Comparison of ENCODE assay signal across 8 mouse cellular contexts in the genomic region with DNA sequence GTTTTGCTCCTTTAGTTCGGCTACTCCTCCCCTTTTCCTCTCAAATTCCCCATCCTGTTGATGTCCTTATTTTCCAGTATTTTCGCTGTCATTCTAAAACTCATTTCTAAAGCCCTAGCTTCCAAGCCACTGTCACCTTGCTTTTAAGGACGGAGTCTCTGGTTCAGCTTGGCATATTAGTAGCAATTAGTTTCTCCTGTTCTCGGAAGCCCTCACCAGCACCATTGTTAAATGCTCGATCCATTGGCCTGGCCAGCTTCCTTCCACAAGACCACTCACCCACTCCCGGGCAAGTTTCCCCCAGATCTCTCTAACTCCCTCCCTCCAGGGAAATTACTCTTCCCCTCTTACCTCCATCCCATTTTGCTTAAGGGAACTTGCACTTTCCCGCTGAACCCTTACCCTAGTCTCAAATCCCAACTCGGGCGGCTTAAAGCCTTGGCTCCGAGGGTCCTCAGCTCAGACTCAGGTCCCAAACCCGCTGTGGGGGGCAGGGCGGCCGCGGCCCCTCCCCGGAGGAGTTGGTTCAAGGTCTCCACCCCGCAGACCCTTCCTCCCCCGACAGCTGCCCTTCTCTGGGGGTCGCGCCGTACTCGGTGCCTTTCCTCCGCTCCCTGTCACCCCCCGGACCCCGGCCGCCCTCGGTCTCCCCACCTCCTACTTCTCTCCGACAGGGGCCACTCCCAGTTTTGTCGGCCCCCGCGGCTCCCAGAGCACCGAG. TPM values are rescaled to one million over a fixed set of nuclear protein-coding genes. Genes with fewer than 3 reads are reported as not detected.
A peak's percentile ranks its signal among the peaks of the same experiment; 100 is the strongest.
DNase-seq lines count a peak whose midpoint lies in the region; ATAC-seq and TF ChIP-seq lines count a peak whose summit lies in the region.

No protein-coding gene starts in this region.

- 2% methylated on average over 28 of the region's 31 CpGs for WGBS in heart, embryonic 12.5 days
- WGBS in limb, embryonic 11.5 days, result 2% methylated on average over 31 of the region's 31 CpGs

- H3K4me2 ChIP-seq in heart, embryonic 12.5 days, result peak overlapping the region; percentile 72
- H3K4me2 ChIP-seq in limb, embryonic 11.5 days (ENCODE audit: low read depth, severe bottlenecking), result peak overlapping the region; percentile 71
- H3K4me2 ChIP-seq in myocyte (ENCODE audit: low read depth), result peak overlapping the region; percentile 85

- H3K9ac ChIP-seq in ES-Bruce4 (ENCODE audit: low read depth, poor library complexity, severe bottlenecking), result peak overlapping the region; percentile 94
- peak overlapping the region; percentile 89 for H3K9ac ChIP-seq in heart, embryonic 12.5 days
- H3K9ac ChIP-seq in limb, embryonic 11.5 days (ENCODE audit: low read length), result peak overlapping the region; percentile 76

- no peak for TF ChIP-seq EP300 in ES-Bruce4 (IDR thresholded peaks at IDR 0.05; ENCODE audit: insufficient read depth, low read depth, low read length)

- peak; percentile 18 for DNase-seq in gastrocnemius, adult 18-20 months (ENCODE audit: low spot score)
- no peak for DNase-seq in gastrocnemius, postnatal 10 days
- peak; percentile 44 for DNase-seq in embryo, embryonic 10 days (ENCODE audit: low spot score)
- peak; percentile 61 for DNase-seq in limb, embryonic 11.5 days (ENCODE audit: low spot score)
- DNase-seq in c-Kit-positive CD71-positive TER-119-positive erythroid progenitor cells, embryonic 14.5 days (ENCODE audit: low spot score), result no peak

- H3K27me3 ChIP-seq in ES-Bruce4 (ENCODE audit: control insufficient read depth, insufficient read depth, low read length, poor library complexity, severe bottlenecking) (no peaks in the 10 kb centered on the region), myocyte (ENCODE audit: control insufficient read depth, insufficient read depth, insufficient read length) (no peaks in the 10 kb centered on the region)
- H3K27me3 ChIP-seq in heart, embryonic 12.5 days (replicated peaks), result no peaks in the 10 kb centered on the region
- H3K27me3 ChIP-seq in limb, embryonic 11.5 days (ENCODE audit: control insufficient read depth, insufficient read depth, low read length), result no peaks in the 10 kb centered on the region

- peak overlapping the region; percentile 60 for H3ac ChIP-seq in myocyte (ENCODE audit: control insufficient read depth, insufficient read length)

- TF ChIP-seq CTCF in ES-Bruce4 (IDR thresholded peaks at IDR 0.05; ENCODE audit: low read depth, low read length), result no peak

- H3K36me3 ChIP-seq in ES-Bruce4 (ENCODE audit: control insufficient read depth, insufficient read depth, low read length, poor library complexity, severe bottlenecking) (no peaks in the 10 kb centered on the region), myocyte (ENCODE audit: control insufficient read depth, insufficient read depth) (no peaks in the 10 kb centered on the region)
- peaks cover 7% of the 10 kb centered on the region for H3K36me3 ChIP-seq in heart, embryonic 12.5 days
- no peaks in the 10 kb centered on the region for H3K36me3 ChIP-seq in limb, embryonic 11.5 days (ENCODE audit: control insufficient read depth, insufficient read depth, low read length)

- ATAC-seq in heart, embryonic 12.5 days (ENCODE audit: insufficient number of reproducible peaks, low FRiP score), result no peak
- no peak for ATAC-seq in limb, embryonic 11.5 days (ENCODE audit: insufficient number of reproducible peaks, low FRiP score, low TSS enrichment, low read depth)

- TF ChIP-seq POLR2A in ES-Bruce4 (IDR thresholded peaks at IDR 0.05; ENCODE audit: insufficient read depth, low read length) (no peak), myocyte (IDR thresholded peaks at IDR 0.05; ENCODE audit: insufficient read length, low read depth) (no peak)

- H3K79me2 ChIP-seq in myocyte (ENCODE audit: control insufficient read depth, insufficient read depth), result peaks cover 12% of the 10 kb centered on the region

- H3K9me3 ChIP-seq in ES-Bruce4 (replicated peaks; ENCODE audit: control insufficient read depth, insufficient read depth, low read length, poor library complexity, severe bottlenecking), result no peaks in the 10 kb centered on the region
- no peaks in the 10 kb centered on the region for H3K9me3 ChIP-seq in heart, embryonic 12.5 days (replicated peaks)
- no peaks in the 10 kb centered on the region for H3K9me3 ChIP-seq in limb, embryonic 11.5 days (ENCODE audit: control insufficient read depth, low read length)

- H3K4me3 ChIP-seq in ES-Bruce4 (ENCODE audit: low read depth, low read length), result peak overlapping the region; percentile 91
- H3K4me3 ChIP-seq in heart, embryonic 12.5 days, result peak overlapping the region; percentile 90
- peak overlapping the region; percentile 90 for H3K4me3 ChIP-seq in limb, embryonic 11.5 days (ENCODE audit: low read depth, low read length)
- H3K4me3 ChIP-seq in myocyte, result peak overlapping the region; percentile 35

- H3K27ac ChIP-seq in ES-Bruce4 (ENCODE audit: insufficient read depth, low read length), result no peak overlapping the region; the same call in 1 of the 2 replicates
- peak overlapping the region; percentile 93 for H3K27ac ChIP-seq in heart, embryonic 12.5 days (ENCODE audit: poor library complexity, severe bottlenecking)
- peak overlapping the region; percentile 71 for H3K27ac ChIP-seq in limb, embryonic 11.5 days (replicated peaks; ENCODE audit: low read depth, low read length)

- no peaks in the 10 kb centered on the region for H3K4me1 ChIP-seq in ES-Bruce4 (ENCODE audit: control insufficient read depth, insufficient read depth, low read length)
- H3K4me1 ChIP-seq in heart, embryonic 12.5 days (replicated peaks), result peaks cover 40% of the 10 kb centered on the region
- H3K4me1 ChIP-seq in limb, embryonic 11.5 days (ENCODE audit: control insufficient read depth, insufficient read depth, low read length), result no peaks in the 10 kb centered on the region

TF ChIP-seq in myocyte, 11 proteins besides CTCF, POLR2A, EP300 and RAD21:
- TF ChIP-seq TCF3 (IDR thresholded peaks at IDR 0.05; ENCODE audit: insufficient read length, low read depth) (no peak), POLR2AphosphoS2 (IDR thresholded peaks at IDR 0.05; ENCODE audit: insufficient read length, low read depth) (no peak), MYOD1 (IDR thresholded peaks at IDR 0.05; ENCODE audit: control insufficient read depth in 1 of 3, insufficient read length in 2 of 3, low read depth in 2 of 3) (peak in 1 of 3 experiments; percentile 2)

RNA-seq across cellular contexts. Expression of a gene that starts 0.9 kb away (rescaled TPM):
- total RNA-seq in gastrocnemius, adult 18-20 months (2021), result 10 to 100 TPM; 16.3 to 19.4 TPM
- 10 to 100 TPM; 15.6 to 21.0 TPM for total RNA-seq in gastrocnemius, postnatal 10 days (2021)
- polyA plus RNA-seq in ES-Bruce4 (2011; ENCODE audit: insufficient read depth, insufficient read length, low read depth, missing spikeins), result 43.5 and 47.3 TPM in 2 replicates
- polyA plus RNA-seq in heart, embryonic 12.5 days (2016; fragmentation: Nextera tagmentation; extraction: Ambion mirVana), result 40.6 and 43.7 TPM in 2 replicates
- 37.6 and 38.0 TPM in 2 replicates for polyA plus RNA-seq in limb, embryonic 11.5 days (2014; fragmentation: Nextera tagmentation; extraction: Ambion mirVana)
- polyA plus RNA-seq in myocyte (2012; fragmentation: generic; extraction: Trizol), result 10.0 TPM

RNA-seq across cellular contexts. Expression of a gene that starts 29.5 kb away (rescaled TPM):
- total RNA-seq in gastrocnemius, adult 18-20 months (2021), result 1 to 10 TPM; 3.1 to 3.7 TPM
- 1 to 10 TPM; 3.2 to 4.3 TPM for total RNA-seq in gastrocnemius, postnatal 10 days (2021)
- polyA plus RNA-seq in ES-Bruce4 (2011; ENCODE audit: insufficient read depth, insufficient read length, low read depth, missing spikeins) (13.0 and 13.7 TPM in 2 replicates), myocyte (2012; fragmentation: generic; extraction: Trizol) (14.2 TPM)
- 14.7 and 16.5 TPM in 2 replicates for polyA plus RNA-seq in heart, embryonic 12.5 days (2016; fragmentation: Nextera tagmentation; extraction: Ambion mirVana)
- polyA plus RNA-seq in limb, embryonic 11.5 days (2014; fragmentation: Nextera tagmentation; extraction: Ambion mirVana), result 19.1 and 20.1 TPM in 2 replicates

Comparison
In these comparisons a context has a peak if more than half of its experiments do, and no peak if none do; other contexts are left out.
1. DNase-seq: peak in gastrocnemius, adult 18-20 months (single experiment), embryo, embryonic 10 days (single experiment) and limb, embryonic 11.5 days (single experiment); none in gastrocnemius, postnatal 10 days (single experiment) and c-Kit-positive CD71-positive TER-119-positive erythroid progenitor cells, embryonic 14.5 days (single experiment).
2. H3K4me3 ChIP-seq: peak in every context shown above with its lines; median percentile 91 in ES-Bruce4; 90 in heart, embryonic 12.5 days; 90 in limb, embryonic 11.5 days; 35 in myocyte.
3. Peak in every context shown above with its lines, with median percentiles within 50 percentile points of each other: H3K9ac ChIP-seq and H3K4me2 ChIP-seq.